Mouse (Mus musculus) monocyte, adult 2 months (primary cell): ENCODE measurements at regions not wholly inside any gene's neighbourhood (a gene's known extent, or its start where the extent isn't known, plus 50 kb on each side); places are given as distances from the start of the nearest gene placed in this dataset.

Experiments used
- DNase-seq, 2 experiments: peaks; one replicate each; pipeline ENCODE4 v3.0.0; 2022; ENCODE audit warnings: low spot score in 2 of 2, low read depth in 1 of 2

DNA sequence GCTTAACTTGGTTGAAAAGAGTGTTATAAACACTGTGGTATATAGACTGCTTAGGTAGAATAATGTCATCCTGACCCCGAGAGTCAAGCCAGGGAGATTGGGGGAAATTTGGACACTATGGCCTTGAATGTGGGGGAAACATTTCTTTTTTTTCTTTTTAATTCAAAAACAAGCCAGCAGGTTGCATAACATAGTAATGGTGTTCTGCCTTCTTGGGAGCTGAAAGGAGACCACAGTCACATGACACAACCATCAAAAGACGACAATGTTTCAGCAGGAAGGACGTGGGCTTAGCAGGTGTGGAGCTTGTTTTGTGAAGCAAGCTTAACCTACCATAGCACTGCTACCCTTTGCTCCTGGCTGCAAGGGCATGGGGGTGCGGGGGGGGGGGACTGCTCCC lies 306.3 kb upstream of the Klf3 start:
- no peak for DNase-seq

DNA sequence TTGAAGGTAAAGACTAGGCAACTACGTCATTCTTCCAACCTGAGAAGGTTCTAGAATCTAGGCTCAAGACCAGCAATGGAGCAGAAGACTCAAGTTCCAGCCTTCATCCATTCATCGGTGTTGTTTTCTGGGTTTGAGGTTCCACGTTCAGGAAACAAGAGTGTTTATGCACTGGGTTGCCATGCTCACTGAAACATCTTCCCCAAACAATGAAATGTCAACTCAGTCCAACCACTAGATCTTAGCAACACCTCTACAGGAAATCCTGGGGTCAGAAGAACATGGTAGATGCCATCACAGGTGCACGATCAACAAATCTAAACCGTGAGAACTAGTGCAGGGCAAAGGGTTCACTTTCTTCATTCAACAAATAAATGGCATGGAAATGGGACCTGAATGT lies 304.8 kb upstream of the Klf3 start:
- DNase-seq, result no peak

DNA sequence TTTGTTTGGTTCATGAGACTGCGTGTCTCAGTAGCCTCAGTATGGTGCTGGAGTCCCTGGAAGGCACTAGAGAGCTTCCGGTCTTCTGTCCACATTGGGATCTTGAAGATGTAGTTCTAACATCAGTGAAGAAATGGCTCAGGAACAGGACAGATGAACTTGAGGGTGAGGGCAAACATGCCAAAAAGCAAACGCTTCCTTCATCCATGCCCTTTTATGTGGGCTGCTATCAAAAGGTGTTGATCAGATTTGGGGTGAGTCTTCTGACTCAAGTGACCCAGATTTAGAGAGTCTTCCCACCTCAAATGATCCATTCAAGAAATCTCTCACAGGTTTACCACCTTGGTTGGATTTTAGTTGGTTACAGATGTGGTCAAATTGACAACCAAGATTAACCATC lies 304.1 kb upstream of the Klf3 start:
- DNase-seq, result no peak

DNA sequence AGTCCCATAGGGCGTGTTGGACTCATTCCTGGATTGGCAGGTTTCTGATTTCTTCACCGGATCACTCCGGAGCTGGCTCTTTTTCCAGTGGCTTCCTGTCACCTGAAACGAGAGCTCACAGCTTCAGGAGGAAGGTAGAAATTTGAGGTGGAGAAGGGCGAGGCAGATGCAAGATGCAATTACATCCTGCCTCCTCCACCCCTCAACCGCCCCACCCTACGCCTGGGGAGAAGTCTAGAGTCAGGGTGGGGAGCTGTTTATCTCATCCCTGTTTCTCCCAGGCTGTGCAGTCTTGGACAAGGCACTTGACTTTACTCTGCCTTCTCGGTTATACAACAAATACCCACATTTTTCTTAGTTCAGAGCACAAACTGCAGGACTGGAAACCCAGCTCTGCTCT lies 302.8 kb upstream of the Klf3 start:
- DNase-seq, result no peak

DNA sequence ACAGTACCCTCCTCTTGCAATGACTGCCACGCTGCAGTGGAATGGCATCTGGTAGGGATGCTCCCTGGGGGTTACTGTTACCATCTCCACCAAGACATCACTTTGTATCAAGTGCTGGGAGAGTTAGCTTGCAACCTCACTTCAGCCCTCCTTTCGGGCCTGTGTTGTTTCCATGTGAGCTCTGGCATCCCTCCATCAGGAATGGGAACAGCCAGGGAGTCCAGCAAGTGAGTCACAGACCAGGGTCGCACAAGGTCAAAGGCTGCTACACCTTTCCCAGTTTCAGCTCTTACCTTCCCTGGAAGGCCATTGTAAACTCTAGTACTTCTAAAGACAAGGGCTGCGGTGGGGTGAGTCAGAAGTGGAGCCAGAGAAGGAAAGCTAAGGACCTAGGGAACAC lies 302.3 kb upstream of the Klf3 start:
- no peak for DNase-seq

DNA sequence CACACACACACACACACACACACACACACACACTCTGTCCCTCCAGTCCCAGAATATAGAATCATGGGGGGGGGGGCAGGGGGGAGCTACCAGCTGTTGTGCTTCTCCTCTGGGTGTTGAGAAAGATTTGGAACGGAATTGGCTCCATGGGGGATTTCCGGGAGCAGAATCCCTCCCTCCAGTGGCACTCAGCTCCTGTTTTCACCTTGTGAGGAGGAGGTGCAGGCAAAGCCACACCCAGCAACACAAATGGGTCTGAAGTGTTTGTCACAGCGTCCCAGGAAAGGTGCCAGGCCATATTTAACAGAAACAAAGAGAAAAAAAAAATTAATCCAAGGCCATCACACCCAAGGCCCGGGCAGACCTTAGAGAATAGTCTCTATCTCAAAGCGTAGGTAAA lies 301.4 kb upstream of the Klf3 start:
- no peak for DNase-seq

DNA sequence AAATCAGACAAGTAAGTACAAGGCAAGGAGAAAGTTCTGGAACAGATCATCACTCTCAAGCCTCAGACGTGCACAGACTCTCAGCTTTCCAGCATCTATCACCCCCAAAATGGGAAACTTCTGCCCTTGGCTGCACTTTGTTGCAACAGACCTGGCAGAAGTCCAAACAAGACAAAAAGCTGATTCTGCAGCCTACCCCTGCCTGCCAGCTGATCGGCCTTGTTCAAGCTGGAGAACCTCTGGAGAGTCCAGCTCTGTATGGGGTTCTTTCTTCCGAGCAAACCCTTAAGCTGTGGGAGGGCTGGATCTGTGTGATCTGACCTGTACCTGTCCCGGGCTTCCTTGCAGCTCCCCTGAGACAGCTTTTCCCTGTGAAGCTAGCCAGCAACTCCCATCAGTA lies 299.7 kb upstream of the Klf3 start:
- DNase-seq, result peak in 1 of 2 experiments; percentile 28

DNA sequence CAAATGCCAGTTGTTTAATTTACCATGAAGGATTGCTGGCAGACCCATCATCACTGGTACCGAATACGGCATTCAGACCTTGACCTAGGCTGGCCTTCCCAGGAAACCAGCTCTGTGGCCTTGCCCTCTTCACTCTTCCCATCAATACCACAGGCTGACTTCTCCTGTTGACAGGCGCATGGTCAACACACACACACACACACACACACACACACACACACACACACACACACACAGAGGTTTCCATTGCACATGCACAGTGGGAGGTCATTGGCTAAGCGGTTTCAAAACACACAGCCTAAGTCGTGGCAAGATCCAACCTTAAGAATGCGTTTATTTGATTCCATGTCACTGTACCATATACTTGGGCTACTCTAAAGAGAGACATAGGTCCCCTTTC lies 298.7 kb upstream of the Klf3 start:
- DNase-seq, result no peak

DNA sequence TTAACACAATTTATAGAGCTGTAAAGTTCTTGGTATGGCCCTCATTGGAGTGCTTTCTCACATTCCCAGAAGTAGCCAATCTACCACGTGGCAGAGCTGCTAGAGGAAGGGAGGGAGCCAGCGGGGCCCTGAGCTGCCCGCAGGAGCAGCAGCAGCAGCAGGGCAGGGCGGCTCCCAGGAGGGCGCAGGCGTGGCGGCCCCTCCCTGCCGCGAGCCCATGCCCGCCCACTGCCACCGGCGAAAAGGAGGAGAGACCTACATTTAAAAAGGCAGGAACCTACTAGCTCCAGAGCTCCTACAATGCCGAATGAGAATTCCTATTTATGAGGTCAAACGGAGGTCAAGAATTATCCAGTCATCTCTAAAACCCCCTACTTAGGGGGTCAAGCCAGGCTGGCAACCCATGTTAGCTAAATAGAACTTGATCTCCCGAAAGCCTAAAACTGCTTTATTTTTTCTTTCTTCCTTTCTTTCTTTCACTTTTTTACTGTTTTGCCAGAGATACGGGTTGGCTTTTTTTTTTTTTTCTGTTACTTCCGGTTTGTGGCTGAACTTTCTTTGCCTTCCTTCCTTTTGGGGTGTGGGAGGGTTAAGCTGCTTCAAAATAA lies 297.9 kb upstream of the Klf3 start:
- no peak for DNase-seq

DNA sequence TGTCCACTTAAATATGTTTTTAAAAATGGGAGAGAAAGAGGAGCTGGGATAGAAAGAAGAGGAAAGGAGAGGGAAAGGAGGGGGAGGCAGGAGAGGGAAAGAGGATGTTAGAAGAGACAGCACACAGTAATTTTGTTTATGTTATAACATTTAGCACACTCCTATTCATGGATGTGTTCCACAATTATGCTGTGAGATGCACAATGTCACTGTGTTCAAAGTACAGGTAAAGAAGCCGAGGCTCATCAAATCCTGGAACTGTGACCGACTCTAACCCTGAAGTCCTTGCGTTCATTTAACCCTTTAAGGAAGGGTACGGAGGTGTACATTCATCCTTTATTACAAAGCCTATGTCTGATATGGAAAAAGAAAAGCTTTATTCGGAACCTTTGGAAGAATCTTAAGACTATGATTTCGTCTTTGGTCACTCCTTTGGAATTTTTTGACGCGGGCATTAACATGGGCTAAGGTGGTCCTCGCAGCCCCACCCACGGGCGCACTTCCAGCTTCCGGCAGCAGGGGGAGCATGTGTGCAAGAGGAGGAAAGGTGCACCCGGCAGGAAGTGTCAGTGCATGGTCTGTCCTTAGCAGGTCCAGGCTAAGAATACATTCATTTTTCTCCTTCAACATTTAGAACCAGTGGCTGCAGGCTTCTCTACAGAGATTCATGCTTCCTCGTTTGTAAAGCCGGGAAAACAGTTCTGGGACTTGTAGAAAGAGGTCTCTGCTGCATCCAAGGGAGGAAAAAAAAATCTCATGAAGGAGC lies 297.2 kb upstream of the Klf3 start:
- DNase-seq, result peak in 1 of 2 experiments; percentile 57

DNA sequence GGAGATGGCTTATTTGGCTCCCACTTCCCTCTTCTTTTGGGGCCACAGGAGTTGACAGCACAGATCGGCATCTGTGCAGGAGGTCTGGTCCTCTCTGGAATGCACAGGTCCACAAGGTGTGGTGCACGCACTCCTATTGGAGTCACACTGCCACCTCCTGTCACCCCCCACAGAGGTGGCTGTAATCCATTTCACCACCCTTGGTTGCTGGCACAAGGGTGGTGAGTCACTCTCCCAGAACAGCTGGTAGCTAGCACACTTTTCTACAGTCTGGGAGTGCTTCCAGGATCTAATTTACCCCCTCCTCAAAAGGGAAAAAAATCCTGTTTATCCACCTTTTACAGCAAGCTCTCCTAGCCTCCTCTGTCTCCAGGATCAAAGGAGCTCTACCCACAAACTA lies 294.6 kb upstream of the Klf3 start:
- no peak for DNase-seq

DNA sequence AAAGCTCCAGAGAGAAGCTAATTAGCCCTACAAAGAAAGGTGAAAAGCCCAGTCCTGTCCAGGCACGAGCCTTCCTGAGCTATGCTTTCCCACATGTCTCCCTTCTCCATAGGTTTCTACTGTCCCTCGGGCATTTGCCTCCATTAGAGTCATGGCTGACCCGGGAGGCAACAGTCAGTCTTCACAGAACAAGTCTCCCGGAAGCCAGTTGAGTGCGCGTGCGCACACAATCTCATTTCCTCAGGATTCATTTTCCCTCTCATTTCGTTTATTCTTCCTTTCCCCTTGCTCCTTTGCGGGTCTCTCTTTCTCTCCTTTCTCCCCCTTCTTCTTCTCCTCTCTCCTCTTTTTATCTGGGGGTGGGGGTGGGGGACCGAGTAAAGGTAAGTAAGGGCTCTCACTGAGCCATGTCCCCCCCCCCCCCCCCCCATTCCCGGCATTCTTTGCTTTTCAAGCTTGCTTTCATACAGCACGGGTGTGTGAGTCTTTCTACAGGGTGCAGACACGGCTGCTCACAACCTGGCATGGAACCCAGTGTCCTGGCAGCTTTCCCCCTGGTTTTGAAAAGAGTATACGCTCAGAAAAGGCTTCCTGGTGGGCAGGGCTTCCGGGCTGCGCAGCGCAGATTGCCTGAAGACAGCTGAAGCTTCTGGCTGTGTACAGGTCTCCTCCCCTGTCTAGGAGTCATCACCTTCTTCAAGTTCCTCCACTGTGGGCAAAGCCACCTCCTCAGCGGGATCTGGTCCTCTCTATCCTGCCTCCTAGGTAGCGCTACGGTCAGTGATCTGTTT lies 289.8 kb upstream of the Klf3 start:
- DNase-seq, result no peak

DNA sequence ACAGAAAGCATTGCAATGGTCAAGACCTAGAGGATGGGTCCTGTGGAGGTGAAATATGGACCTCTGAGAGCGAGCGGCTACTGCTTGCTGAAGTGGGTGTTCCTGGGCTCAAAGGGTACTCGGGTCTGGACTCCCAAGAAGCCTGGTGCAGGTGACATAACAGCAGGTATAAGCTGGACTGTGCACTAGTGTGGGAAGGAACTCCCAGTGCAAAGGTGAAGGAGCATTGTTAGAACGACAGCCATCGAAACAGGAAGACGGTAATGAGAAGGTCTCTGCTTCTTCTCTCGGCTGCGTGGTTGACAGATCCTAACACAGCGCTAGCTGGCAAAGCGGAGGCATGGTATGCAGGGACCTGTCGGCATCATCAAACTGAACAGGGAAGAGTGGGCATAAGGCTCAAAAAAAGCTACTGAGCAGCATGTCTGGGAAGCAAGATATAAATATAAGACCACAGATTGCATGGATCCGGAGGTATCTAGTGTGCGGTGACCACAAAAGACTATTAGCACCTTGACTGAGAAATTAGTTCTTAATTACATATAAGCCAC lies 287.0 kb upstream of the Klf3 start:
- no peak for DNase-seq

DNA sequence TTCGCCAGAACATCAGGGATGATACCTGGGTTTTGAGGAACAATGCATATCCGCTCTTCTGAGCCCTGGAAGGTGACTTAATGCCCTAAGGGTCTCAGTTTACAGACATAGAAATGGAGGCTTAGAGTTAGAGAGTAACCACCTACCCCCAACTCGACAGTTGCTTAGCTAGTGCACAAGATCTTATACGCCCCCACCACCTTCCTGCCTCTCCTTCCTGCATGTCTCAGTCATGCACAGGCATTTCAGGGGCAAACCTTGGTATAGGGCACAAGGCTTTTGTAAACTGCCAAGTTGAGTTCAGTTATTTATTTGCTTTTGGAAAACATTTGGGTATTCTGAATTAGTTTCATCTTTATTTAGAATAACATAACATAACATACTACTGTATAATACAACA lies 285.9 kb upstream of the Klf3 start:
- DNase-seq, result no peak

DNA sequence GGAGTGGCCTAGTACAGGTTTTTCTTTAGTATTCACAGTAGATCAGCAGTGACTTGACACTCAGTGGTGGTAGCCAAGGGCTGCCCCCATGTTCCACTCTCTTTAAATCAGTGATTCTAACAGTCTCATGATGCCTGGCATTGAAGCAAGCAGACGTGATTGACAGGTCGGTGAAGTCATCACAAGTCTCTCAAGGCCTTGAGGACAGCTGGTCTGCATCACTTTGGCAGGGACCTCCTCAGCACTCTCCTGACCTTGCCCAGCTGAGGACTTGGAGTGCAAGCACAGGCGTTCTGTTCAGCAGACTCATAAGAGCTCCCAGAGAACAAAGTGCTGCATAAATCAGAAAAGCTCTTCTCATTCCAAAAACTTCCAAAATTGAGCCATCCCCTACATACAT lies 285.4 kb upstream of the Klf3 start:
- DNase-seq, result no peak

DNA sequence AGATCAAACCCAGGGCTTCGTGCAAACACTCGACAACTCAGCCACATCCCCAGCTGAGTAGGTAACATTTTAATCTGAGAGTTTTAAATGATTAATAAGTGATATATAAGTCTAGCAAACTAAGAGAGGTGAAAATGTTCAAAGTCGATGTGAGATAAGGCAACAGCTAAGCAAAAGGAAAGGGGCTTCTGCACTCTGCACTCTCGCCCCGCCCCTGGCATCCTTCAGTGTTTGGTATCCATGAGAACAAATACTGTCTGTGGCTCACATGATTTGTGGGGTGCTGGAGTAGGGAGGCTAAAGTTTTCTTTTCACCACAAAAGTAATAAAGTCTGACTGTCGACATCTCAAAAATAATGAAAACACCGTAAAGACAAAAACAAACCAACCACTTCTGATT lies 284.2 kb upstream of the Klf3 start:
- DNase-seq, result no peak

DNA sequence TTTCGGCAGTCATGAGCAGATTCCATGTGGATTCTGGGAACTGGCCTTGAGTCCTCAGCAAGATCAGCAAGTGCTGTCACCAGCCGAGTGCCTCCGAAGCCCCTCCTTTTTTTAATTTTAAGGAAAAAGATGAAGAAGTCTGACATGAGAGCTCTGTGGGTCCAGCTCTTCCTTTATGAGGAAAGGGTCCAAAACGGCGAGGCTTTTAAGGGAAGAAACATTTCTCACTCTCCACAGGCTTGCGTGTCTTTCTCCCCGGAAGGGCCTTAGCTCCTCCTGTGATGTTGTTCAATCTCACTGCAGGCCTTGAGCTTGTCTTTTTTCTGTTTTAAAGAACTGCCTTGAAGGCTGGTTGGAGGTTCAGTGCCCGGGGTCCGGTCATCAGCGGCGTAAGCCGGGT lies 283.5 kb upstream of the Klf3 start:
- no peak for DNase-seq

DNA sequence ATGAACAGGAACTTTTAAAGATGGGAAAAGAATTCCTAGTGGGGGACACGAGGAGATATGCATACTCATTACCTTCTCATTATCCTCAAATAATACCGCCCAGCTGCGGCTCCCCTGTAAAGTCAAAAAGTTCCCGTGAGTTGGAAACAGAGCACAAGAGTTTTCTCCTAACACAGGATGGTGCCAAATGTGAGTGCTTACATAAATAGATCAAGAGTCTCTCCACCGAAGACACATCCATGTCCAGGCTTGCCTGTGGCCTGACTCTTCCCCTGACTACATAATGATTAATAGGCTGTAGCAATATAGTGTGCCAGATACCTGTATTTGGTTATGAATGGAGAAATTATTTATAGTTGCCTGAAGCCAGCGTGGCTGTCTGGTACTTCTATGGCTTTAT lies 281.8 kb upstream of the Klf3 start:
- no peak for DNase-seq

DNA sequence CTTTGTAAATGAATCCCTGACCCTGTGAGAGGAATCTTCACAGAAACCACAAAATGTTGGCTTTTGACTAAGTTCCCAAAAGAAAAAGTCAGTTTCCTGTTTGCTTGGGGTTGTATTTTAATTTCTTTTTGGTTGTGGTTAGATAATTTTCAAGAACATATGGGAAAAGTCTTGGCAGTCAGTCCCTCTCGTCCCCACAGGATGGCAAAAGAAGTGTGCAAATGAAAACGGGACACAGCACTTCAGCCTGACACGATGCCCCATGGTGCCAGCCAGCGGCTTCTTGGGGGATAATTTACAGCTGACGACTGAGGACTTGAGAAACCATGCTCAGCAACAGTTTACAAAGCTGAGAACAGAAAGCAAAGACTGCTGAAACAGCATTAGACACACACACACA lies 281.2 kb upstream of the Klf3 start:
- no peak for DNase-seq

DNA sequence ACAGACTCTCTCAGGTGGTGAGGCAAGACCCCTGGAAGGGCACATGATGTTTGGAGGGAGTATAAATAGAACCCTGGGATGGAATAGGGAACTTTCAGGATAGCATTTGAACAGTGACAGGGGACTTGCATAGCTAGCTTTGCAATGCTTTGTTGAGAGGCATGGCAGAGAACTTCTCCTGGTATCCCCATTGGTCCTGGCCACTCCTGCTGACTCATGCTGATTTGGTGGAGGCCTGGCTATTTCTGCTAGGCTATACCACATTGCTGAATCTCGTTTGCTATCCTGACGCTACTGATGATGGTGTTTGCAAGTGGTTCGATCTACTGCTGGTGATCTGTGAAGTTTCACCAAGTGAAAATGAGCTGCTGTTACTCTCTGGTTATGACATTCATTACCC lies 276.7 kb upstream of the Klf3 start:
- DNase-seq, result no peak

DNA sequence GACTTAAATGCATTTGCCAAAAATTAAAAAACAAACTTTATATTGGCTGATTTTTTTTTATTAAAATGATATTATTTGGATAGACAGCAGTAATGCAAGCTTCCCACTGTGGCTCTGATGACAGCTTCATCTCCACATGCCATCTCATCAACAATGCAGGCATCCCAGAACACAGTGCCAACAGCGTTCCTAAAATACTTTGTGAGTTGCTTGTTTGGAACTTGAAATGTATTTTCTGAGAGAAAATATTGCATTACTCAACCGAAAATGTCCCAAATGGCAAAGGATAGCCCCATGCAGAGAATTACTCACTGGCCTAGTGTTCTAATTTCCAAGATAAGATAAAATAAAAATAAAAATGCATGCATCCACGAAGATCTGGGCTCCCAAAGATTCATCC lies 275.2 kb upstream of the Klf3 start:
- DNase-seq, result no peak

DNA sequence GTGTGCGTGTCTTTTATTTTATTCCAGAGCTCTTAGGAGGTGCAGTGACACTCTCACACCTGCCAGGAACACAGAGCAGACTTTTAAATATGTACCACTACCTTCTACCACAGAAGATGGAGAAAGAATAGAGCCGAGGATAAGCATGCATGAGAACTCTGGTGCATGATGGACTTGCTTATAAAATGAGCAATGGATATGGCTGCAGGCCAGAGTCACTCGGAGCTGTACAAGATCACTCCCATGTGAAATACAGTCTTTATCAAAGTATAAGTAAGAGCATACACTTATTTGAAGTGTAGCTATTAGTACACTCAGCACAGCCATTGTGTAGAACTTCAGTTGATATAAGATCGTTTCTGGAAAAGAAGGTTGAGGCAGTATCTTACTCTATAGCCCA lies 268.8 kb upstream of the Klf3 start:
- DNase-seq, result no peak
